ENCODE assay signal across 13 mouse cellular contexts in genomic region chr2:131067481-131067880, GRCm38 (mm10). TPM values are rescaled to one million over a fixed set of nuclear protein-coding genes. Genes with fewer than 3 reads are reported as not detected.
DNase-seq lines count a peak whose midpoint lies in the region; ATAC-seq and TF ChIP-seq lines count a peak whose summit lies in the region.
"Had no signal": no experiment of that assay in that cellular context is flagged by ENCODE, and none has a peak within 500 bp of the region (broad histone marks: within the 10 kb centered on the region; RNA-seq: fewer than 3 reads in every experiment).

No protein-coding gene starts in this region.

- H3K9me3 ChIP-seq in lung, embryonic 16.5 days (ENCODE audit: control insufficient read depth, low read length): no peaks in the 10 kb centered on the region
- no peaks in the 10 kb centered on the region for H3K9me3 ChIP-seq in heart, embryonic 12.5 days (replicated peaks)
- H3K9me3 ChIP-seq: forebrain, embryonic 12.5 days; hindbrain, embryonic 12.5 days had no signal

- WGBS in lung, embryonic 16.5 days: 42% methylated on average over 6 of the region's 6 CpGs
- WGBS in heart, embryonic 12.5 days: 66% methylated on average over 6 of the region's 6 CpGs

- no peak overlapping the region for H3K4me3 ChIP-seq in lung, embryonic 16.5 days (ENCODE audit: low read length)
- no peak overlapping the region for H3K4me3 ChIP-seq in embryonic fibroblast, embryonic 13.5 days (ENCODE audit: insufficient read depth, low read length)
- no peak overlapping the region for H3K4me3 ChIP-seq in heart, embryonic 12.5 days
- H3K4me3 ChIP-seq: forebrain, embryonic 12.5 days; hindbrain, embryonic 12.5 days had no signal

- H3K4me2 ChIP-seq in lung, embryonic 16.5 days (ENCODE audit: low read depth, low read length): no peak overlapping the region
- H3K4me2 ChIP-seq in heart, embryonic 12.5 days: no peak overlapping the region
- H3K4me2 ChIP-seq: forebrain, embryonic 12.5 days; hindbrain, embryonic 12.5 days; liver, embryonic 11.5 days had no signal

- TF ChIP-seq POLR2A in embryonic fibroblast, embryonic 13.5 days (IDR thresholded peaks at IDR 0.05; ENCODE audit: low read depth, low read length): no peak

- H3K27me3 ChIP-seq in lung, embryonic 16.5 days (ENCODE audit: control insufficient read depth, insufficient read depth, low read depth, low read length): peaks cover 19% of the 10 kb centered on the region
- H3K27me3 ChIP-seq in heart, embryonic 12.5 days (replicated peaks): peaks cover 55% of the 10 kb centered on the region

- DNase-seq in gastrocnemius, postnatal 10 days: peak; percentile 62
- no peak for DNase-seq in gastrocnemius, postnatal 25 days
- DNase-seq in lung, adult 18-20 months: no peak
- DNase-seq in adipocyte (ENCODE audit: low spot score): peak; percentile 57
- DNase-seq in embryo, embryonic 10 days (ENCODE audit: low spot score): no peak
- DNase-seq: cerebellum, adult 11-12 months had no signal

- peak; percentile 56; the same call in 1 of the 2 replicates for ATAC-seq in lung, embryonic 16.5 days (ENCODE audit: low read depth)
- ATAC-seq in heart, embryonic 12.5 days (ENCODE audit: insufficient number of reproducible peaks, low FRiP score): no peak

- no peaks in the 10 kb centered on the region for H3K36me3 ChIP-seq in lung, embryonic 16.5 days (ENCODE audit: control insufficient read depth, insufficient read depth, low read length)
- H3K36me3 ChIP-seq in heart, embryonic 12.5 days: no peaks in the 10 kb centered on the region
- H3K36me3 ChIP-seq: forebrain, embryonic 12.5 days; hindbrain, embryonic 12.5 days had no signal

- no peak overlapping the region for H3K9ac ChIP-seq in lung, embryonic 16.5 days (ENCODE audit: low read length)
- no peak overlapping the region for H3K9ac ChIP-seq in heart, embryonic 12.5 days
- H3K9ac ChIP-seq: forebrain, embryonic 12.5 days; hindbrain, embryonic 12.5 days had no signal

- H3K27ac ChIP-seq in lung, embryonic 16.5 days (ENCODE audit: low read length): no peak overlapping the region
- peak overlapping the region; percentile 50 for H3K27ac ChIP-seq in embryonic fibroblast, embryonic 13.5 days (ENCODE audit: insufficient read depth, low read length)
- H3K27ac ChIP-seq in heart, embryonic 12.5 days (ENCODE audit: poor library complexity, severe bottlenecking): no peak overlapping the region
- H3K27ac ChIP-seq: forebrain, embryonic 12.5 days; hindbrain, embryonic 12.5 days had no signal

- peaks cover 6% of the 10 kb centered on the region for H3K4me1 ChIP-seq in lung, embryonic 16.5 days (replicated peaks; ENCODE audit: control insufficient read depth, insufficient read depth, low read length)
- H3K4me1 ChIP-seq in embryonic fibroblast, embryonic 13.5 days (ENCODE audit: control insufficient read depth, insufficient read depth, low read length): peaks cover 3% of the 10 kb centered on the region; the same call in 1 of the 2 replicates
- peaks cover 12% of the 10 kb centered on the region for H3K4me1 ChIP-seq in heart, embryonic 12.5 days (replicated peaks)

- no peak for TF ChIP-seq CTCF in embryonic fibroblast, embryonic 13.5 days (IDR thresholded peaks at IDR 0.05; ENCODE audit: borderline replicate concordance, insufficient read depth, low read length)

RNA-seq across cellular contexts. Expression of gene Adam33, which starts 3.9 kb away (rescaled TPM):
- 1 to 10 TPM; 3.7 to 5.9 TPM for total RNA-seq in gastrocnemius, postnatal 10 days (2021)
- 1 to 10 TPM; 1.7 to 4.7 TPM for total RNA-seq in gastrocnemius, postnatal 25 days (2021)
- polyA plus RNA-seq in lung, embryonic 16.5 days (2015; fragmentation: Nextera tagmentation; extraction: Ambion mirVana): 6.5 and 7.1 TPM in 2 replicates
- 15.6 and 23.3 TPM in 2 replicates for polyA plus RNA-seq in embryonic fibroblast, embryonic 13.5 days (2011; ENCODE audit: insufficient read length, low read depth, missing spikeins)
- polyA plus RNA-seq in heart, embryonic 12.5 days (2016; fragmentation: Nextera tagmentation; extraction: Ambion mirVana): 9.8 and 12.0 TPM in 2 replicates

RNA-seq across cellular contexts. Expression of gene Siglec1, which starts 19.1 kb away (rescaled TPM):
- 1 to 10 TPM; 1.2 to 1.4 TPM for total RNA-seq in gastrocnemius, postnatal 10 days (2021)
- 1 to 10 TPM in 1 of 2 experiments, under 1 TPM in 1; 0.64 to 1.2 TPM for total RNA-seq in gastrocnemius, postnatal 25 days (2021)
- 0.34 and 0.59 TPM in 2 replicates for polyA plus RNA-seq in lung, embryonic 16.5 days (2015; fragmentation: Nextera tagmentation; extraction: Ambion mirVana)
- polyA plus RNA-seq in embryonic fibroblast, embryonic 13.5 days (2011; ENCODE audit: insufficient read length, low read depth, missing spikeins): 0.12 and 0.70 TPM in 2 replicates
- 0.08 and 0.14 TPM in 2 replicates for polyA plus RNA-seq in heart, embryonic 12.5 days (2016; fragmentation: Nextera tagmentation; extraction: Ambion mirVana)

RNA-seq across cellular contexts. Expression of gene Gfra4, which starts 24.6 kb away (rescaled TPM):
- 1 to 10 TPM; 4.5 to 8.6 TPM for total RNA-seq in gastrocnemius, postnatal 10 days (2021)
- total RNA-seq in gastrocnemius, postnatal 25 days (2021): 1 to 10 TPM; 1.8 to 3.2 TPM
- polyA plus RNA-seq in lung, embryonic 16.5 days (2015; fragmentation: Nextera tagmentation; extraction: Ambion mirVana): 8.2 and 9.3 TPM in 2 replicates
- 3.8 and 9.4 TPM in 2 replicates for polyA plus RNA-seq in embryonic fibroblast, embryonic 13.5 days (2011; ENCODE audit: insufficient read length, low read depth, missing spikeins)
- polyA plus RNA-seq in heart, embryonic 12.5 days (2016; fragmentation: Nextera tagmentation; extraction: Ambion mirVana): 3.3 and 3.8 TPM in 2 replicates
- total RNA-seq: megakaryocyte-erythroid progenitor cell, adult 5-6 weeks had no signal

RNA-seq across cellular contexts. Expression of gene Hspa12b, which starts 59.6 kb away (rescaled TPM):
- 10 to 100 TPM; 18.3 to 25.0 TPM for total RNA-seq in gastrocnemius, postnatal 10 days (2021)
- total RNA-seq in gastrocnemius, postnatal 25 days (2021): 10 to 100 TPM; 14.5 to 16.6 TPM
- polyA plus RNA-seq in lung, embryonic 16.5 days (2015; fragmentation: Nextera tagmentation; extraction: Ambion mirVana): 16.0 and 17.2 TPM in 2 replicates
- 7.3 and 8.6 TPM in 2 replicates for polyA plus RNA-seq in embryonic fibroblast, embryonic 13.5 days (2011; ENCODE audit: insufficient read length, low read depth, missing spikeins)
- 8.7 and 8.9 TPM in 2 replicates for polyA plus RNA-seq in heart, embryonic 12.5 days (2016; fragmentation: Nextera tagmentation; extraction: Ambion mirVana)

Comparison
In these comparisons a context has a peak if more than half of its experiments do, and no peak if none do; other contexts are left out.
1. DNase-seq: peak in gastrocnemius, postnatal 10 days (single experiment) and adipocyte (single experiment); none in gastrocnemius, postnatal 25 days (single experiment), lung, adult 18-20 months (0 of 2) and embryo, embryonic 10 days (single experiment).